In the genomic region with DNA sequence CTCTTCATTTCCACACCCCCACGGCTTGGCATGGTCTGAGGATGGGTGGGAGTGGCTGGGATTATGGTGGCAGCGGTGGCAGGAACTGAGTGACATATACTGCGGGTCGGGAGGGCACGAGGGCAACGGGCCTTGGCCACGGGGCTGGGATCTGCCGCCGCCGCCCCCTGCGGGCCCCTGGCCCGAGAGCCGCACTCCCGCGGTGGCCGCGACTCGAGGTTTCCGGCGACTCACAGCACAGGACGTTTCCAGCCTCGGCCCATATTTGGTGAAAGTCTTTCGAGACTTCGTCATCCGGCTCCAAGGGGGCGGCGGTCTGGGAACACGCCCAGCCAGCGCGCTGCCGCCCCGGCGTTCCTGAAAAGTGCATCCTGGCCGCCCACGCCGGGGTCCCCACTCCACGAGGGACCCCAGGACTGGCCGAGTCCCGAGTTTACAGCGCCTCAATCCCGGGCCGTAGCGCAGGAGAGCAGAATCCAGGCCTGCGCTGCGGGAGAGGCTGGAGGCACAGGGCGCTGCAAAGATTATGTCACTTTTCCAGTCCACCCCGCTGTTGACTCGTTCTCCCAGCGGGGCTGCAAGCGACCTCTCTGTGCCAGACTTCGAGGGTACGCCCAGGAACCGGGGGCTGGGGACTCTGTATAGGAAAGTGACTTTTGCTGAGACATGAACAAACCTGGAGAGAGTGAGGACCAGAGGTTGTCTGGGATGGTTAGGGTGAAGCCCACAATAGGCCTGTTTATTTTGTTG, we compare ENCODE assay signal across 8 mouse cellular contexts. TPM values are rescaled to one million over a fixed set of nuclear protein-coding genes. Genes with fewer than 3 reads are reported as not detected.
DNase-seq lines count a peak whose midpoint lies in the region; ATAC-seq and TF ChIP-seq lines count a peak whose summit lies in the region.

No protein-coding gene starts in this region.

- no peaks in the 10 kb centered on the region for H3K79me2 ChIP-seq in liver, adult 2 months (ENCODE audit: control insufficient read depth, insufficient read depth, low read length)

- ATAC-seq in inflammation-experienced regulatory T-cells, adult 6 months, result peak; percentile 81
- no peak for ATAC-seq in midbrain, postnatal 0 days (ENCODE audit: low FRiP score)

- H3K4me3 ChIP-seq in cortical plate, adult 2 months (ENCODE audit: insufficient read depth, low read length), result peak overlapping the region; percentile 40
- H3K4me3 ChIP-seq in liver, adult 2 months (ENCODE audit: insufficient read depth, low read depth, low read length), result peak overlapping the region; percentile 73
- H3K4me3 ChIP-seq in midbrain, postnatal 0 days (ENCODE audit: low read depth, low read length), result peak overlapping the region; percentile 37

- H3K9me3 ChIP-seq in midbrain, postnatal 0 days (ENCODE audit: low read length), result no peaks in the 10 kb centered on the region

- WGBS in liver, adult 2 months, result 4% methylated on average over 53 of the region's 53 CpGs
- WGBS in midbrain, postnatal 0 days, result 1% methylated on average over 53 of the region's 53 CpGs

- intact Hi-C loops in gastrocnemius, postnatal 36 days (cut with DNase I), result no loop called here

- peaks cover 2% of the 10 kb centered on the region; the same call in 1 of the 2 replicates for H3K4me1 ChIP-seq in cortical plate, adult 2 months (ENCODE audit: control insufficient read depth, insufficient read depth, low read length)
- peaks cover 4% of the 10 kb centered on the region; the same call in 1 of the 2 replicates for H3K4me1 ChIP-seq in liver, adult 2 months (ENCODE audit: control insufficient read depth, insufficient read depth, low read length)
- H3K4me1 ChIP-seq in midbrain, postnatal 0 days (ENCODE audit: insufficient read depth, low read length), result peaks cover 8% of the 10 kb centered on the region; the same call in 1 of the 2 replicates

- DNase-seq in layer of hippocampus, postnatal 10 days (ENCODE audit: low spot score in 2 of 2), result peak; percentile 41 to 56
- DNase-seq in layer of hippocampus, adult 8-10 months (ENCODE audit: low spot score in 2 of 2), result no peak
- peak; percentile 54 to 69 for DNase-seq in gastrocnemius, postnatal 36 days
- DNase-seq in liver, adult 2 months (ENCODE audit: extremely low read depth, low read depth, low spot score), result peak; percentile 55
- DNase-seq in midbrain, postnatal 0 days (ENCODE audit: low spot score), result peak; percentile 50
- peak; percentile 52 to 72 for DNase-seq in urinary bladder, adult 18-20 months (ENCODE audit: low spot score in 2 of 2)

- no peak for TF ChIP-seq CTCF in cortical plate, adult 2 months (IDR thresholded peaks at IDR 0.05; ENCODE audit: extremely low read depth, insufficient read depth, low read length)
- TF ChIP-seq CTCF in liver, adult 2 months (IDR thresholded peaks at IDR 0.05; ENCODE audit: low read depth, low read length), result no peak
- no peak for TF ChIP-seq CTCF in midbrain, postnatal 0 days (IDR thresholded peaks at IDR 0.05)

- H3K4me2 ChIP-seq in midbrain, postnatal 0 days (ENCODE audit: low read depth, low read length, poor library complexity, severe bottlenecking), result peak overlapping the region; percentile 69

- H3K9ac ChIP-seq in liver, adult 2 months (ENCODE audit: low read depth, low read length), result peak overlapping the region; percentile 74
- peak overlapping the region; percentile 37; the same call in 1 of the 2 replicates for H3K9ac ChIP-seq in midbrain, postnatal 0 days (replicated peaks; ENCODE audit: low read length, poor library complexity, severe bottlenecking)

- no peak for TF ChIP-seq POLR2A in cortical plate, adult 2 months (IDR thresholded peaks at IDR 0.05; ENCODE audit: extremely low read depth, insufficient read depth, low read length)
- no peak for TF ChIP-seq POLR2A in liver, adult 2 months (IDR thresholded peaks at IDR 0.05; ENCODE audit: extremely low read depth, insufficient read depth, low read length)

- no peaks in the 10 kb centered on the region for H3K27me3 ChIP-seq in liver, adult 2 months (ENCODE audit: control insufficient read depth, insufficient read depth, low read length)
- H3K27me3 ChIP-seq in midbrain, postnatal 0 days (ENCODE audit: insufficient read depth, low read length), result peaks cover 8% of the 10 kb centered on the region; the same call in 1 of the 2 replicates

- peak overlapping the region; percentile 11; the same call in 1 of the 2 replicates for H3K27ac ChIP-seq in cortical plate, adult 2 months (ENCODE audit: insufficient read depth, low read length)
- H3K27ac ChIP-seq in liver, adult 2 months (replicated peaks; ENCODE audit: insufficient read depth, low read depth, low read length), result no peak overlapping the region
- H3K27ac ChIP-seq in midbrain, postnatal 0 days (ENCODE audit: low read depth, low read length), result no peak overlapping the region

- H3K36me3 ChIP-seq in liver, adult 2 months (ENCODE audit: control insufficient read depth, insufficient read depth, low read length), result no peaks in the 10 kb centered on the region
- H3K36me3 ChIP-seq in midbrain, postnatal 0 days (ENCODE audit: insufficient read depth, low read length), result no peaks in the 10 kb centered on the region

RNA-seq across cellular contexts. Expression of gene Ccn1, which starts 3.6 kb away (rescaled TPM):
- total RNA-seq in layer of hippocampus, postnatal 10 days (2021), result 1 to 10 TPM; 6.1 to 6.8 TPM
- 10 to 100 TPM in 1 of 4 experiments, 1 to 10 TPM in 3; 2.2 to 11.9 (median 5.3) TPM for total RNA-seq in layer of hippocampus, adult 8-10 months (2022)
- 9.5 and 16.5 TPM in 2 replicates for polyA plus RNA-seq in cortical plate, adult 2 months (2012; rRNA removed)
- 10 to 100 TPM; 18.1 to 23.3 TPM for total RNA-seq in gastrocnemius, postnatal 36 days (2021)
- polyA plus RNA-seq in inflammation-experienced regulatory T-cells, adult 6 months (2017; shearing (Covaris generic)), result not detected
- 4.5 and 4.6 TPM in 2 replicates for total RNA-seq in liver, adult 2 months (2014; rRNA removed)
- polyA plus RNA-seq in liver, adult 2 months (2012; rRNA removed), result 6.0 and 7.6 TPM in 2 replicates
- 3.8 and 4.9 TPM in 2 replicates for total RNA-seq in midbrain, postnatal 0 days (2014; rRNA removed)
- 5.3 and 5.6 TPM in 2 replicates for polyA plus RNA-seq in midbrain, postnatal 0 days (2015; fragmentation: Nextera tagmentation; extraction: Ambion mirVana)

Comparison
In these comparisons a context has a peak if more than half of its experiments do, and no peak if none do; other contexts are left out.
1. DNase-seq: peak in layer of hippocampus, postnatal 10 days (2 of 2), gastrocnemius, postnatal 36 days (2 of 2), liver, adult 2 months (single experiment), midbrain, postnatal 0 days (single experiment) and urinary bladder, adult 18-20 months (2 of 2); none in layer of hippocampus, adult 8-10 months (0 of 2).
2. Peak in every context shown above with its lines, with median percentiles within 50 percentile points of each other: H3K4me3 ChIP-seq.